Mouse (Mus musculus) brain, embryonic 14.5 days (tissue): ENCODE measurements around the gene Sumo3.

Experiments
- CTCF ChIP-seq: fragments of 200-500 bp; IDR thresholded peaks from 2 replicates; pipeline ENCODE4 v1.5.1; 2012; ENCODE audit warnings: inconsistent platforms, mild to moderate bottlenecking, moderate library complexity, borderline replicate concordance; ENCODE audit not compliant: insufficient read depth, insufficient read length; ENCODE audit errors: extremely low read depth
- POLR2A ChIP-seq: fragments of 200-500 bp; IDR thresholded peaks from 2 replicates; pipeline ENCODE4 v1.6.1; 2012; ENCODE audit warnings: mild to moderate bottlenecking, inconsistent platforms, borderline replicate concordance; ENCODE audit not compliant: poor library complexity, insufficient read depth, insufficient read length, severe bottlenecking; ENCODE audit errors: extremely low read depth

DNA sequence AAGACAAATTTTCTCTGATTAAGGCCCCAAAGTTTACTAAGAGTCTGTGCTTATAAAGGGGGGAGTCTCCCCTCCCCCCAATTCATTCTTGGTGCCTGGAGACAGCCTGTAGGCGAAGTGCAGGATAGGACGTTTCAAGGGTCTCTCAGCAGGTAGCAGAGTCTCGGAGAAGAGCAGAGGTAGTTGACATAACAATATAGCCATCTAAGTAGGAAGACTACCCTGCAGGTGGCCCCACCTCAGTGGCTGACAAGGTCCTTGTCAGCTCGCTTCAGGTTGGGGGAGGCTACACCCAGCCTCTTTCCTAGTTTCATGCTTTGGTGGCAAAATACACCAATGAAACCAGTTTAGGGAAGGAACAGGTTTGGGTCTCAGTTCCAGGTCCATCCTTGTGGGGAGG is 2.9 kb upstream of the Sumo3 start:
- TF ChIP-seq CTCF: no peak
- no peak for TF ChIP-seq POLR2A
